Mouse (Mus musculus) frontal cortex, adult (tissue): ENCODE data around the gene 5730522E02Rik.

Source experiments
- ATAC-seq: cut with Nextera tagmentation; 2 replicates; pipeline ENCODE4 v1.9.2; 2017; ENCODE audit warnings: mild to moderate bottlenecking, moderate library complexity, mixed read lengths; ENCODE audit not compliant: low TSS enrichment

The 5730522E02Rik gene

DNA sequence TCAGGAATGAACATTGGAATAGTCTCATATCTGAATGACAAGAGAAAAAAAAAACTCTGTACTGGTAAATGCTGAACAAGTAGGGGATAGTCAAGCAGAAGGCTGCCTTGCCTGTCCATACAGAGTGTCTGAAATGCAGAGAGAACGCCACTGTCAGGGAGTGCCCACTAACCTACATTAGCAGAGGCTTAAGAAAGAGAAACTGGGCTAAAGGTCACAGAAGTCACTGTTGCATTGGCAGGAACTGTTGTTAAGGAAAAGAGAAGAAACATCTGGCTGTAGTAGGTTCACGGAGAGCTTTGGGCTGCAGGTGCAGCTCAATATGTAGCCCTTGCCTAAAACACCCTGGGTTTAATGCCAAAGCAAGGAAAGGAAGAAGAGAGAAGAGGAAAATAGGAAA lies 82.2 kb downstream of the 5730522E02Rik start:
- ATAC-seq: no peak

DNA sequence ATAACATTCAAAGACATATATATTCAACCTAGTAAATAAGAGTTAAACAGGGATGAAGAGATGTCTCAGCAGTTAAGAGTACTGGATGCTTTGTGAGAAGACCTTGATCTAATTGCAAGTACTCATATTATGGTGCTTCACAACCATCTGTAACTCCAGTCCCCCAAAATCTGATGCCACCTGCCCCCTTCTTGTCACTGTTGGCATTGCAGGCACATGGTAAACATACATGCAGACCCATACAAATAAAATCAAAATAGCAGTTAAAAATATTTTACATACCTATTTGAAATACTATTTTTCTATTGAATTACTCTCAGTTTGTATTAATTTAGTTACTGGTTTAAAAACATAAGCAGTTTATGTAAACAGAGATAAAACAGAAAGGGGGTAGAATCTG lies 84.6 kb downstream of the 5730522E02Rik start:
- no peak for ATAC-seq

DNA sequence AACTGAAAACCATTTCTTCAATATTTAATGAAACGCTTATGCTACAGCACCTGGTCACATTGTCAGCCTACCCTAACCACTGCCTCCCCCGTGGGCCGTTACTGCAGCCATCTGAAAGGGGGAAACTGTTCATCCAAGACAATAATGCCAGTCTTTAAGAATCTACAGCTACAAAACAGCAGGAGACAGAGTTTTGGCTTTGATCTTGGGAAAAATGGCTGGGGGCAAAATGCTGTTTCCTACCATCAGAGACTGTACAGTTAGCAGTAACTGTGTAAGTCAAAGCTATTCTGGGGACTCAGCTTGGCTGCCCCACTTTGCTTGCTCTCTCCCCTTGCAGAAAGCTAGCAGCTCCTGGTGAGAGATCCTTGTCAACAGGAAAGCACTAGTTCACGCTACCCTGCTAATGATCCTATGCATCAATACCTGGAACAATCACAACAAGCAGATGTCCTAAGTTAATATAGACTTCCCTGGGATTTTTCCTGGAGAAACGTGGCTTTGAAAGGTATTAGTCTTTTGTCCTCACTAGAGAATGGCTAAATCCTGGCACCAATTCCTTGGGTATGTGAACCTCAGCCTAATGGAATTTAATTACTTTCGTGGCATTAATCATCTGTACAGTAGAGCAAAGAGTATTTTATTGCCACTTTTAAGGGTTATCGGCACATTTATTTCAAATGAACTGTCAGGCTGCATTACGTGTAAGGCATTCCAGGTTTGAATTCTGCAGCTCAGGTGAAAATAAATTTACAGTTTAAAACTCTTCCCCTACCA lies 89.6 kb downstream of the 5730522E02Rik start:
- ATAC-seq: no peak

GRCm38 (mm10) chr11:26117651-26118050 lies 92.9 kb downstream of the 5730522E02Rik start:
- peak; percentile 92 for ATAC-seq

DNA sequence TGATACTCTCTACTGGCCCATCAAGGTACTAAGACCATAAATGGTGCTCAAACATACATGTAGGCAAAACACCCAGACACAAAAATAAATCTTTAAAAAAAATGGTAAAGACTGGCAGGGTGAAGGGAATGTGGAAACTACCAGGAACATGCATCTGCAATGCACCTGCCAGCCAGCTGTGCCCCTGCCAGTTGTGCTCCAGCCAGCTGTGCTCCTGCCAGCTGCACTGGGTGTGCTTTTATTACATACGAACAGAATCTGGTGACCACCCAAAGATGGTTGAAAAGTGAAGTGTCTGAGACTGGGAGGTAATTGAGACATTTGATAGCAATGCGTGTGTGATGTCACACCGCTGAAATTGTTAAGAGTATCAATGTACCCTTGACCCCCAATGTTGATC lies 98.4 kb downstream of the 5730522E02Rik start:
- no peak for ATAC-seq

DNA sequence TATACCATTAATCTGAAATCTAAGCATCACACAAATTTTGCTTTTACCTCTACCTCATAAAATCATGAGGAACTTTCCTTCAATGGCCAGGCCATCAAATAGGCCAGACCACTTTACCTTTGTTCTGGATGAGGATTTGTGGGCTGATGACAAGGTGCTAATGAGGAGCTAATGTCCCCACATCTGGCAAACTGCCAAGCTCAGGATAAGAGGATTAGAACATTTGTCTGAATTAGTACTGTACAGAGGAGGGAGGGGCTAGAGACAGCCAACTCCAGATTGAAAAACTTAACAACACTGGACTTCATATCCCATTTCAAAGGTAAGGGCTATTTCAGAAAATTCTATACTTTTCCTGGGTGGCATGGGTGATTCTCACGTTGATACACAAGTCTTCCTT lies 101.9 kb downstream of the 5730522E02Rik start:
- ATAC-seq: no peak

DNA sequence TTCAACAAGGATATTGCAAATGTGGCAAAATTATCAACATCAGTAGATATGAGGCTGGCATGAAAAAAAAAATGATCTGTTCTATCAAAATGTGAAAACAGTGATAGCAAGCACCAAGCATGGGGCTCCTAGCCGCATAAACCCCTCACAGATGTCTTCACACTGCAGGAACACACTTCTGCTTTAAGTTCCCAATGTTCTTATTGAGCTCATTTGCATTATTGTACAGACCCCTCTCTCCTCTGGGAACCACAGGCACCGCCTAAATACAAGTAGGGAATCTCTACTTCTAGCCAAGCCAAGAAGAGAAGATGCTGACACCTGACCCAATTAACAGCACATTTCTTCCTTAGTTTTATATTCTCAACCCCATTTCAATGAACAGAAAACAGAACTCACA lies 105.9 kb downstream of the 5730522E02Rik start:
- ATAC-seq: 0 out of 2 replicates have a peak, but pooled peaks have one; percentile 18

GRCm38 (mm10) chr11:26103698-26104097 lies 106.9 kb downstream of the 5730522E02Rik start:
- ATAC-seq: peak; percentile 64

DNA sequence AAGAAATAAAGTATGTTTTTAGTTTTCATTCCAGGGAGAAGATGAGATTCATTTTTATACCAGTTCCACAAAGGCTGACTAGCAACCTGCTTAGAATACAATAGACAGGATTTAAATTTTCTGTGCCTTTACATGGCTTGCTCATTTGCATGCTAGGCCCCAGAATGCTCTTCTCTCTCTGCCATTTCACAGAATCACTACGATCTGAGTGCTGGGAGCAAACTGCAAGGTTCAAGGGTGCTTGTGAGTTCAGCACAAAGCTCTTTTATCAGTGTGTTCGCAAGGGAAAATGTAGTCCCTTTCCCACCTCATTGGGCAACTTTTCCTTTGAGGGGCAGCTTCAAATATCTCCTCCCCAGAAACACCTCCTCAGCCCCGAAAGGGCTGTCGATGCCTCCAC lies 107.7 kb downstream of the 5730522E02Rik start:
- ATAC-seq: peak; percentile 51

- ATAC-seq: 0 out of 2 replicates have a peak, but pooled peaks have one; percentile 29
Observed at GRCm38 (mm10) chr11:26100077-26100476, 110.5 kb downstream of the 5730522E02Rik start.

GRCm38 (mm10) chr11:26098933-26099332 lies 111.6 kb downstream of the 5730522E02Rik start:
- ATAC-seq: no peak

- no peak for ATAC-seq
Observed at GRCm38 (mm10) chr11:26096095-26096494, 114.5 kb downstream of the 5730522E02Rik start.

GRCm38 (mm10) chr11:26088993-26089392 lies 121.6 kb downstream of the 5730522E02Rik start:
- 0 out of 2 replicates have a peak, but pooled peaks have one; percentile 20 for ATAC-seq

DNA sequence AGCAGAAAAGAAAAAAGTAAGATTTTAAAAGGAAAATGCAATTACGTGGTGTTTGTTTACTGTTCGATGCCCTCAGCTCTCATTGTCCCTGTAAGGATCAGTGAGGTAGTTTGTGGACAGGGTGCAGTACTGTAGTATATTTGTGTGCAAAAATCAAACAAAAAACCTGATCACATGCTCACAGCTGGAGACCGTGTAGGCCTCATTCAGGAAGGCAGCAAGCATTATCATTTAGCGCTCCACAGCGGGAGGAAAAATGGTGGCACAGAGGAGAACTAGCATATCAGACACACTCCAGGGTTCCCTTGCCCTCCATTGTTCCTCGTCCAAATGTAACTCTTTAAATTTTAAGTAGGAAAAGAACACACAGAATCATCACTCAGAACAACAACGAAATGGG lies 123.9 kb downstream of the 5730522E02Rik start:
- no peak for ATAC-seq

DNA sequence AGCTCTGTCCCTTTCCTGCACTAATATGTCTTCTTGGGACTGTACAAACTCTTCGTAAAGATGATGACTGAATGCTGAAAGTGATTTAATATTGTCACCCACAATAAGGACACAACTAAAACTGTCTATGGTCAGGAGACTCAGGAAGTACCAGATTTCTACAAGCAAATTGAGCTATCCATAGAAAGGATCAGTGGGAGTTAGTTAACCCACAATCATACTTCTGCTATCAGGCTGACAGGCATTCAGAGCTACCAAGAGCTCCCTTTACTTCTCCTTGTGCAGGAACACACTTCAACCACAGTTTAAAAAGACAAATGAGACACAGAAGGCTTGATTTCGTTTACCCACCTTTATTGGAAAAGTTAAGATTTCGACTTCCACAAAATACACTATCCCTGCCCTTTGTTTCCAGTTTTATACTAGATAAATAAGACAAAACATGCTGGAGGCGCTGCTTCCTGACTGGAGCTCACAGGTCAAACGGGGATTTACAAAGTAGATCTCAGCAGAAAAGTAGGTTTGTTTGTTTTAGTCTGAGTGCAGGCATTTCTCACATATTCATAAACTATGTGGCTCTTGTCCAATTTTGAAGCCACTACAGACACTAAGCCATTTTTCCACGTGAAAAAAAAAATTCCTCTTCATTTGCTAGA lies 125.1 kb downstream of the 5730522E02Rik start:
- peak; percentile 58 for ATAC-seq

- ATAC-seq: no peak
Observed at GRCm38 (mm10) chr11:26076335-26076734, 134.2 kb downstream of the 5730522E02Rik start.

DNA sequence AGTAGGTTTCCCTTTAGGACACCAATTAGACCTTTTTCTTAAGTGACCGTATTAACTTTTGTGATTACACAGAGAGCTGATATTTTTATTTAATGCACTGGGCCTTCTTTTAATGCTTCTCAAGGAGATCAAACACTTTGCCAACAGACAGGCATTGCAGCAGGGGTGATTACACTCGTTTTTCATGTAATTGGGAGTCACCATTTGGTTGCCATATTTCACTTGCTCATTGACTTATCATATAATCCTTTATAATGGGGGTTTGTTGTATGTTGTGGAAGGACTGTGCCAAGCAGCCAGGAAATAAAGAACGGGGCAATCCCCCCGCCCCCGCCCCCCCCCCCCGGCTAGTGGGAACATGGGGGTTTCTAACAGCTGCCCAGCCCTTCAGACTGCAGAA lies 135.0 kb downstream of the 5730522E02Rik start:
- ATAC-seq: no peak

DNA sequence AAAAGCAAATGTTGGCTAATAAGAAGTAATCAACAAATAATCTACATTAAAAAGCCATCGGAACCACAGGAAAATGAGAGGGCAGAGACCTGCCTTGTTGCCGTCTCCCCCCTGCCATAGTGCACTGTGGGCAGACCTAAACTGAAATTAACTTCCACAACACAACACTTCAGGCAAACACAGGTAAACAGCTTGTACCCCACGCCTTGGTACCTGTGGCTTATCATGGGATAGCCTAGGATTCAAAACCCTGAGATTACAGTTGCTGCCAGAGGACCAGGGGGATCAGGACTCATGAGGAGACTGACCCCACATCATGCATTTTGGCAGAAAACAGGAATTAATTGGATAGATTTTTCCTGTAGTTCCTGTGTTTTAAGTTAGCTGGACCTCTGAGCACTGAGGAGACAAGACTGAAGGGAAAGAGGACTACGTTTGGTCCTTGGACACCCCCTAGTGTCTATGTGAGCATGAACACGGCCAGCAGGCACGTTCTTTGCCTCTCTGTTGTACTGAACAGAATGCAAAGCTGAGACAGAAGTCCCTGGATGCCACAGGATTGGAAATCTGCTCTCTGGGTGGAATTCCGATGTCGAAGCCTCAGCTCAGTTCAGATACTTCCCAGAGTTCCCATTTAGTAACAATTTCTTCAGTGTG lies 136.8 kb downstream of the 5730522E02Rik start:
- ATAC-seq: peak; percentile 100

- ATAC-seq: no peak
Observed at GRCm38 (mm10) chr11:26072101-26072500, 138.5 kb downstream of the 5730522E02Rik start.

- no peak for ATAC-seq
Observed at GRCm38 (mm10) chr11:26063252-26063651, 147.3 kb downstream of the 5730522E02Rik start.

DNA sequence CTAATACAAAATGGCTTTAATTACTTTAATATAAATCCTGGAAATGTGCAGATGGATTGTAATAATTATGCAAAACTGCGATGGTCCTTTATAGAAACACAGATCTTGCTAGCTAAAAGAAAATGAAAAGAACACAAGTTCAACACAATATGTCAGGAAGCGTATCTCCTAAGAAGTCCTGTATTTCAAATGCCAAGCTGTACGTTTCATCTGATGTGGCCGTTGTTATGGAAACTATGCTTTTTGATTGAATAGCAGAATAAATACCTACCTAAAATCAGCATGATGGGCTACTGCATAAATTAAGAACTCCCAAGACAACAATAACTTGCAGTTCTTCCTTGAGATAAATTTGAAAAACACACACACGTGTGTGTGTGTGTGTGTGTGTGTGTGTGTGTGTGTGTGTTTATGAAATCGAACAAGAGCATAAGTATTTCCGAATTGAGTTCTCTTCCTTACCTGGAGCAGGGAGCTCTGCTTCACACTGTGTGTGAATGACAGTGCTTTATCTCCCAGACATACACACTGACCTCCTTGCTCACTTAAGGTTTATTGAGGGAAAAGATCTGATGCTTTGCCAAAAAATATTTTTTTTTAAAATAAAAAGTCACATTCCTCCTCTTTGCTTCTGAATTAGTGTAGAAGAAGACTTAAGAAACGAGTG lies 149.0 kb downstream of the 5730522E02Rik start:
- ATAC-seq: peak; percentile 41; the same call in 1 of the 2 replicates

DNA sequence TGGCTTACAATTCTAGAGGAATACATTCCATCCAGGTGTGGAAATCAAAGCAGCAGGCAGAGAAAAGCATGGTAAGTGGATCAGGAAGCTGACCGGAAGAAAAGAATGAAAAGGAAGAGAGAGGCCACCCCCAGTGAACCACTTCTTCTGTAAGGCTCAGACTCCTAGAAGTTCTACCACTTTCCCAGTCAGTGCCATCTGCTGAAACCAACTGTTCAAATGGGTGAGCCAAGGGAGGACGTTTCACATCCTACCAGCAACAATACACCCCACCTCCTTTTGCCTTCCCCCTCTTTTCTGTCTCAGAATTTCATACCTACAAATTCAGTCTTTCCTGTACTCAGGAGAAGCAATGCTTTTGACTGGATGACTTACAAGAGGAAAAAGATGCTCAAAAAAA lies 197.0 kb downstream of the 5730522E02Rik start:
- peak; percentile 93 for ATAC-seq
